Mouse (Mus musculus): Measurements from ENCODE around the gene 4933405O20Rik. TPM values are rescaled to one million over a fixed set of nuclear protein-coding genes. Genes with fewer than 3 reads are reported as not detected.

4933405O20Rik gene
- not detected in 2 replicates for polyA plus RNA-seq (2015; fragmentation: Nextera tagmentation; extraction: Ambion mirVana)

DNA sequence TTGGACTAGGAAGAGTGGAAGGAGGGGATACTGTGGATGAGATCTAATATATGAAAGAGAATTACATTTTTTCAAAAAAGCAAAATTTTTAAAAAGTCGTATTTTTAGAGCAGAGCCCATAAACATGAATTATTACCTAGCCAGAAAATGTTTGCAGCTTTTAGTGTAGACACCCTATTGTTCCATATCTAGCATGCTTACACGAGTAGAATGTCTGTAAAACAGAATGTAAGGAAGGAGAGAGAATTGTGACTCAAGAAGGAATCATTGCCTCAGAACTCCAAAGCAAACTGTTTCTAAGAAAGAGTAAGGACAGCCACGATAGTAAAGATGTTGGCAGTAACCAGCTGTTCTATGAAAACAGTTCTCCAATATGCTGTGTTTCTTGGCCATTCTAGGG is at the start of gene 4933405O20Rik:
Gene 4933405O20Rik, plus strand, starts transcription at position 301 of the 400 bp plus-strand sequence.
- Histone ChIP-seq H3K9me3 (ENCODE audit: control insufficient read depth, low read length) (no peaks in the 10 kb centered on the region), H3K4me1 (replicated peaks; ENCODE audit: control insufficient read depth, insufficient read depth, low read length) (no peaks in the 10 kb centered on the region), H3K27ac (ENCODE audit: low read length) (no peak within 1 kb of the TSS), H3K36me3 (ENCODE audit: control insufficient read depth, insufficient read depth, low read length) (no peaks in the 10 kb centered on the region), H3K27me3 (ENCODE audit: control insufficient read depth, insufficient read depth, low read depth, low read length) (no peaks in the 10 kb centered on the region), H3K4me3 (ENCODE audit: low read length) (no peak within 1 kb of the TSS), H3K4me2 (ENCODE audit: low read depth, low read length) (no peak within 1 kb of the TSS), H3K9ac (ENCODE audit: low read length) (no peak within 1 kb of the TSS)
- WGBS: 57% methylated on average over 3 of the region's 3 CpGs
- ATAC-seq (ENCODE audit: low read depth): no peak

DNA sequence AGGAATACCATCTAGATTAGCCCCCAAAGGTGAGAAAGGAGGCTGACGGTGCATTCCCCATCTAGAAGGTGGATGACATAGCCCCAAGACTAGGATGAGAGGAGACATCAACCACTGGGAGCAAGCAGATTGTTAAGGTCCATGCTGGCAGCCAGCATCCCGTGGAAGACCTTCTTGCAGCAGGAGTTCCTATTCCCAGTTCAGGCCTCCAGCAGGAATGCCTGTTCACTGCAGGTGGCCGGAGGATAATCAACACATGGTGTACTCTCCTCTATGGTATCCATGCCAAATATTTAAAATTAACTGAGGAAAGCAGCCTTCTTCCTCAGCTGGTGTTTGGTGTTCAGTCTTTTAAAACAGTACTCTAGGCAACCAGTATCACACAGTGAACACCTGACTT is 49.4 kb upstream of the 4933405O20Rik start:
- Histone ChIP-seq H3K4me1 (replicated peaks; ENCODE audit: control insufficient read depth, insufficient read depth, low read length) (no peaks in the 10 kb centered on the region), H3K4me3 (ENCODE audit: low read length) (no peak overlapping the region), H3K27me3 (ENCODE audit: control insufficient read depth, insufficient read depth, low read depth, low read length) (no peaks in the 10 kb centered on the region), H3K9me3 (ENCODE audit: control insufficient read depth, low read length) (no peaks in the 10 kb centered on the region), H3K4me2 (ENCODE audit: low read depth, low read length) (no peak overlapping the region), H3K9ac (ENCODE audit: low read length) (no peak overlapping the region), H3K36me3 (ENCODE audit: control insufficient read depth, insufficient read depth, low read length) (no peaks in the 10 kb centered on the region), H3K27ac (ENCODE audit: low read length) (no peak overlapping the region)
- WGBS: 70% methylated on average over 3 of the region's 3 CpGs
- ATAC-seq (ENCODE audit: low read depth): no peak

DNA sequence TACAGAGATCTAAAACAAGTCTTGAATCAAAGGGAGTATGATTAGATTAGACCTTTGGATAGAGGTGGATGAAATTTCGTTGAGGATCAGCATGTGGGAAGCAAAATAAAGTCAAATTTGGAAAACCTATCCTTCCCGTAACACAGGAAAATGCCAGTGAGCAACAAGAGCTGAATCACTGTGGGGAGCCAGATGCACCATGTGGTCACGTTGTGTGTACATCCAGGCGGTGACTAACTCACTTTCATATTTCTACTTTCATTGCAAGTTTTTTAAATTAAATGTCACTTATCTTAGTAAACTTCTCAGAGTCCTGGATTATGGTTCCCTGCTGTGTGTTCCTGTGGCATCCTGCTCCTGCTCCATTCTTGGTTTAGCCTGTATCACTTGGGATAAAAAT is 47.6 kb upstream of the 4933405O20Rik start:
- Histone ChIP-seq H3K4me3 (ENCODE audit: low read length) (no peak overlapping the region), H3K9me3 (ENCODE audit: control insufficient read depth, low read length) (no peaks in the 10 kb centered on the region), H3K27ac (ENCODE audit: low read length) (no peak overlapping the region), H3K4me1 (replicated peaks; ENCODE audit: control insufficient read depth, insufficient read depth, low read length) (no peaks in the 10 kb centered on the region), H3K36me3 (ENCODE audit: control insufficient read depth, insufficient read depth, low read length) (no peaks in the 10 kb centered on the region), H3K4me2 (ENCODE audit: low read depth, low read length) (no peak overlapping the region), H3K9ac (ENCODE audit: low read length) (no peak overlapping the region), H3K27me3 (ENCODE audit: control insufficient read depth, insufficient read depth, low read depth, low read length) (no peaks in the 10 kb centered on the region)
- WGBS: 72% methylated on average over 4 of the region's 4 CpGs
- ATAC-seq (ENCODE audit: low read depth): no peak

DNA sequence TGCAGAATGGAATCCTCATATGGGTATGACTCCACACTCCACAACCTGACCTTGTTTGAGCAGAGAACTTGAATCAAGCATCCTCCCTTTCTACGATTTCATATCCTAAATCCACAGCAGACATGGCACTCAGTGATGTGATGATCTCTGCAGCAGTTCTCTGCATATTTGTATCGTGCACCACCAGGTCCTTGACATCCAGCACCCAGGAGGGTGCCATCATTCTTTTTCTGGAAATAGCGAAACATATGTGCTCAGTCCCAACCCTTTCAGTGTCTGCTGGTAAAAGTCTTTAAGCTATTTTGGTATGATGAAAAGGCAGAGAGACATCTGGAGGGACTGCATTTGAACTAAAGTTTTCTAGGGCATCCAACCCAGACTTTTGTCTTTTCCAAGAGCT is 36.3 kb upstream of the 4933405O20Rik start:
- Histone ChIP-seq H3K4me2 (ENCODE audit: low read depth, low read length) (no peak overlapping the region), H3K27me3 (ENCODE audit: control insufficient read depth, insufficient read depth, low read depth, low read length) (no peaks in the 10 kb centered on the region), H3K4me3 (ENCODE audit: low read length) (no peak overlapping the region), H3K27ac (ENCODE audit: low read length) (no peak overlapping the region), H3K9me3 (ENCODE audit: control insufficient read depth, low read length) (no peaks in the 10 kb centered on the region), H3K36me3 (ENCODE audit: control insufficient read depth, insufficient read depth, low read length) (no peaks in the 10 kb centered on the region), H3K9ac (ENCODE audit: low read length) (no peak overlapping the region), H3K4me1 (replicated peaks; ENCODE audit: control insufficient read depth, insufficient read depth, low read length) (no peaks in the 10 kb centered on the region)
- ATAC-seq (ENCODE audit: low read depth): no peak
- WGBS: 74% methylated on average over 3 of the region's 3 CpGs

DNA sequence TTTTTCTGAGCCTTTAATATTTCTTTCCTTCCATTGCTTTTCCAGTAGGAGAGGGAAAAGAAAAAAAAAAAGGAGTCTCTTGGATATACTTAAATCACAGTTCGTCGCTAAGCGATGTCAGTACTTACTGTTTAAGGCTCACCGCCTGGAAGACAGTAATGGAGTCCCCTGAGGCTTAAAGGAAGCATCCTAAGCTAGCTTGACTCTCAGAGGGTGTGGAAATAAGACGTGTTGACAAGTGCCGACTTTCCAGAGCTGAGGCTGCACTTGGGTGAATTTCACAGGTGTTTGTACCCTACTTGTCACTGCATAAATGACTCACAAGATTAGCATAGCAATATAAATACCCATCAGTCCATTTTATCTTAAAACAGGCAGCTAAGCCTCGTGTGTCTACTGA is 25.1 kb upstream of the 4933405O20Rik start:
- no peak overlapping the region for H3K4me3 ChIP-seq (ENCODE audit: low read length)
- 53% methylated on average over 7 of the region's 7 CpGs for WGBS
- H3K27me3 ChIP-seq (ENCODE audit: control insufficient read depth, insufficient read depth, low read depth, low read length): no peaks in the 10 kb centered on the region; the same call in 1 of the 2 replicates
- no peak for ATAC-seq (ENCODE audit: low read depth)
- no peak overlapping the region for H3K4me2 ChIP-seq (ENCODE audit: low read depth, low read length)
- H3K27ac ChIP-seq (ENCODE audit: low read length): no peak overlapping the region
- H3K36me3 ChIP-seq (ENCODE audit: control insufficient read depth, insufficient read depth, low read length): no peaks in the 10 kb centered on the region
- no peak overlapping the region for H3K9ac ChIP-seq (ENCODE audit: low read length)
- H3K4me1 ChIP-seq (replicated peaks; ENCODE audit: control insufficient read depth, insufficient read depth, low read length): no peaks in the 10 kb centered on the region
- H3K9me3 ChIP-seq (ENCODE audit: control insufficient read depth, low read length): no peaks in the 10 kb centered on the region

DNA sequence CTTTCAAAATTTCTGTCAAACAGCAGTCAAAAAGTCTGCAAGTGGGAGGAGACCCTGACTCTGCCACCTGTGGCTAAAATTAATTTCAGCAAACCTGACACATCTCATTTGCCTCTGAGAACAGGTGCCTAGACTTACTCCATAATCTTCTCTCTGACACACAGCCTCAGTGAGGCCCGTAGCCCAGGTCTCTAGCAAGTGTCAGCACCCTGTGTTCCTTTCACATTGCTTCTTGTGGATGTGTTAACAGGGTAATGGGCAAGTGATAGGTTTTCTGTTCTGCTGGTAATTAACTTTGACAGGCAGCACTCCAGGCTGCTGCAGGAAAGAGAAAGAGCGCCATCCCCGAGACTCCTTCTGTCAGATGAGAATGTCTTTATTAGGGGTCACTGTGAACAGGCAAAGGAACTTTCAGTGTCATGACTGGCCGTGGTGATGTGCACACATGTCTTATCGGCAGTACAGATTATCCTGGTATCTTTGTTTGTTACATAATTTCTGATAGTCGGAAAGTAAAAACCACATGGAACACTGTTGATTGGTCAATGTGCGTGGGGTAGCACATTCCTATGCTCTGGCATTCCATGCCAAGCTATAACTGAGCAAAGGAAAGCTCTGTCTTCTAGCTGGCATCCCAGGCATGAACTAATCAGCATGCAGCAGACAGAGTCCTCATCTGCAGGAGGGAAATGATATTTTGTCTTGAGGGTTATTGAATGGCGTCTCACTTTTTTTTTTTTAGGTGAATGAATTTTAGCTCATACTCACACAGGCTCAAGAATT is 10.2 kb upstream of the 4933405O20Rik start:
- Histone ChIP-seq H3K36me3 (ENCODE audit: control insufficient read depth, insufficient read depth, low read length) (no peaks in the 10 kb centered on the region), H3K27me3 (ENCODE audit: control insufficient read depth, insufficient read depth, low read depth, low read length) (no peaks in the 10 kb centered on the region), H3K4me1 (replicated peaks; ENCODE audit: control insufficient read depth, insufficient read depth, low read length) (no peaks in the 10 kb centered on the region), H3K27ac (ENCODE audit: low read length) (no peak overlapping the region), H3K9ac (ENCODE audit: low read length) (no peak overlapping the region), H3K4me3 (ENCODE audit: low read length) (no peak overlapping the region), H3K9me3 (ENCODE audit: control insufficient read depth, low read length) (no peaks in the 10 kb centered on the region), H3K4me2 (ENCODE audit: low read depth, low read length) (no peak overlapping the region)
- ATAC-seq (ENCODE audit: low read depth): no peak
- WGBS: 61% methylated on average over 8 of the region's 8 CpGs

DNA sequence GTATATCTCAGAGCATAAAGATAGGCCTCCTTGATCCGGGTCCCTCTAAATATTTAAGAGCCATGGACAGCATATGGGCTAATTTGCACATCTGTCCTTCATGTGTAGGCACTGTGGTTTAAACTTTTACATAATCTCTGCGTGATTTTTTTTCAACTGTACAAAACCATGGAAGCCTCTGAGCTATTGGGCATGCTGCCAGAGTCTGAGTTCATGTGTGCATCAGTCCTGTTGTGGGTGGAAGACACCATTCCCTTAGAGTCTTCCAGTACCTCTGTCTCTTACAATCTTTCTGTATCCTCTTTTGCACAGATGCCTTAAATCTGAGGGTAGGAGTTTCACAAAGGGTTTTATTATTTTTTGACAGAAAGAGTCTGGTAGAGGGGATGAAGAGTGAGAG is 15.1 kb downstream of the 4933405O20Rik start:
- Histone ChIP-seq H3K27ac (ENCODE audit: low read length) (no peak overlapping the region), H3K4me1 (replicated peaks; ENCODE audit: control insufficient read depth, insufficient read depth, low read length) (no peaks in the 10 kb centered on the region), H3K4me2 (ENCODE audit: low read depth, low read length) (no peak overlapping the region), H3K9me3 (ENCODE audit: control insufficient read depth, low read length) (no peaks in the 10 kb centered on the region), H3K4me3 (ENCODE audit: low read length) (no peak overlapping the region), H3K27me3 (ENCODE audit: control insufficient read depth, insufficient read depth, low read depth, low read length) (no peaks in the 10 kb centered on the region), H3K9ac (ENCODE audit: low read length) (no peak overlapping the region), H3K36me3 (ENCODE audit: control insufficient read depth, insufficient read depth, low read length) (no peaks in the 10 kb centered on the region)
- no peak for ATAC-seq (ENCODE audit: low read depth)
- WGBS: 54% methylated on average over 2 of the region's 2 CpGs

DNA sequence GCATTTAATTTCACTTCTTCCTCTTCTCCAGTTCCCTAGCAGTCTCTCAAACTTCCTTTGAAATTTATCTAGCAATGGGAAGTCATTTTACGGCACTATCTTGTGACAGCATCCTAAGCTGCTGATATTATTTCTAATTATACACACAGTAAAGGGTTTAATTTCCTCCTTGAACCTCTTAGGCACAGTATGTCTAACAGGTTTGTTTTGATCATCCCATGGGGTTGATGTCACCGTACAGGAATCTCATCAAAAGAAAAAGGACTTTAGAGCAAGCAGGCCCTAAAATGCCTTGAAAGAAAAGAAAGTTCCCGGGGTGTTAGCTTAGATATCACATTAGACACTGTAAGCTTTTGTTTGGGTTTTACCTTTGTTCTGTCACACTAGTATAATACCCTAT is 30.2 kb downstream of the 4933405O20Rik start:
- no peak overlapping the region for H3K4me3 ChIP-seq (ENCODE audit: low read length)
- 58% methylated on average over 3 of the region's 3 CpGs for WGBS
- ATAC-seq (ENCODE audit: low read depth): no peak

DNA sequence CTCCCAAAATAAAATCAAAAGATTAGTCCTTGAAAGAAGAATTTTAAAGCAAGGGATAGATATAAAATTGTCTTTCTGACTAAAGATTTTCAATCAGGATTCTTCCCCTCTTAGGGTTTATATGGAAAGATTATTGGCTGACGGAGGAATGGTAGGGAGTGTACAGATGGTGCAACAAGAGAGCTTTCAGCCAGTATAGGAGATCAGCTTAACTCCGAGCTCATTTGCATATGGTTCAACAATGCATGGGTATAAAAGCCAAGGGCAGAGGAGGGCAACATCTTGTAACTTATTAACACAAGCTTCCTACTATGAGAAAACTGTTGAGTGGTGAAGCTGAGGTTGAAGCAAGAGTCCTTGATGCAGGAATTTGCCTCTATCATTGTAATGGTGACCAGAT is 34.2 kb downstream of the 4933405O20Rik start:
- WGBS: 77% methylated on average over 2 of the region's 2 CpGs
- no peaks in the 10 kb centered on the region for H3K27me3 ChIP-seq (ENCODE audit: control insufficient read depth, insufficient read depth, low read depth, low read length)
- no peak overlapping the region for H3K4me2 ChIP-seq (ENCODE audit: low read depth, low read length)
- ATAC-seq (ENCODE audit: low read depth): no peak
- H3K9me3 ChIP-seq (ENCODE audit: control insufficient read depth, low read length): no peaks in the 10 kb centered on the region
- no peak overlapping the region for H3K9ac ChIP-seq (ENCODE audit: low read length)
- H3K27ac ChIP-seq (ENCODE audit: low read length): no peak overlapping the region
- H3K4me3 ChIP-seq (ENCODE audit: low read length): no peak overlapping the region
- no peaks in the 10 kb centered on the region for H3K4me1 ChIP-seq (replicated peaks; ENCODE audit: control insufficient read depth, insufficient read depth, low read length)
- H3K36me3 ChIP-seq (ENCODE audit: control insufficient read depth, insufficient read depth, low read length): no peaks in the 10 kb centered on the region

More for the DNA sequence above, 30.2 kb downstream of the 4933405O20Rik start:
- no peaks in the 10 kb centered on the region for H3K9me3 ChIP-seq (ENCODE audit: control insufficient read depth, low read length)
- H3K4me2 ChIP-seq (ENCODE audit: low read depth, low read length): no peak overlapping the region
- no peaks in the 10 kb centered on the region for H3K27me3 ChIP-seq (ENCODE audit: control insufficient read depth, insufficient read depth, low read depth, low read length)
- no peaks in the 10 kb centered on the region for H3K36me3 ChIP-seq (ENCODE audit: control insufficient read depth, insufficient read depth, low read length)
- H3K27ac ChIP-seq (ENCODE audit: low read length): no peak overlapping the region
- H3K9ac ChIP-seq (ENCODE audit: low read length): no peak overlapping the region
- H3K4me1 ChIP-seq (replicated peaks; ENCODE audit: control insufficient read depth, insufficient read depth, low read length): no peaks in the 10 kb centered on the region
